Mouse (Mus musculus) limb, embryonic 14.5 days (tissue): ENCODE data around the gene Ube2u. TPM values are rescaled to one million over a fixed set of nuclear protein-coding genes. Genes with fewer than 3 reads are reported as not detected.

Source experiments
- ATAC-seq: fragments of 200-750 bp; cut with Nextera tagmentation; 2 replicates; pipeline ENCODE4 v1.8.0; 2017; ENCODE audit warnings: low read depth, moderate number of reproducible peaks, moderate TSS enrichment; ENCODE audit not compliant: low FRiP score
- DNase-seq: peaks from one replicate; pipeline ENCODE4 v3.0.0-alpha.2; 2015; ENCODE audit warnings: low spot score
- H3K27ac ChIP-seq: fragments of 300-500 bp; sonication (generic); replicated peaks from 2 replicates; pipeline ENCODE4 v1.5.1; 2014; ENCODE audit warnings: low read depth, mild to moderate bottlenecking, low read length, moderate library complexity, mixed read lengths
- H3K27me3 ChIP-seq: fragments of 300-500 bp; sonication (generic); 2 replicates; pipeline ENCODE4 v1.6.1; 2014; ENCODE audit warnings: low read length, mixed read lengths; ENCODE audit not compliant: control insufficient read depth, insufficient read depth
- H3K36me3 ChIP-seq: fragments of 300-500 bp; sonication (generic); 2 replicates; pipeline ENCODE4 v1.6.1; 2014; ENCODE audit warnings: mild to moderate bottlenecking, low read length, moderate library complexity, mixed read lengths; ENCODE audit not compliant: control insufficient read depth, insufficient read depth
- H3K4me1 ChIP-seq: fragments of 300-500 bp; sonication (generic); 2 replicates; pipeline ENCODE4 v1.6.1; 2014; ENCODE audit warnings: antibody characterized with exemption, low read length, mixed read lengths; ENCODE audit not compliant: control insufficient read depth, insufficient read depth
- H3K4me2 ChIP-seq: fragments of 300-500 bp; sonication (generic); replicated peaks from 2 replicates; pipeline ENCODE4 v1.6.1; 2014; ENCODE audit warnings: low read depth, mild to moderate bottlenecking, low read length, moderate library complexity; ENCODE audit not compliant: severe bottlenecking
- H3K4me3 ChIP-seq: fragments of 300-500 bp; sonication (generic); replicated peaks from 2 replicates; pipeline ENCODE4 v1.5.1; 2014; ENCODE audit warnings: low read length
- H3K9ac ChIP-seq: fragments of 300-500 bp; sonication (generic); 2 replicates; pipeline ENCODE4 v1.6.1; 2014; ENCODE audit warnings: mild to moderate bottlenecking, low read depth, low read length, moderate library complexity; ENCODE audit not compliant: severe bottlenecking
- H3K9me3 ChIP-seq: fragments of 300-500 bp; sonication (generic); 2 replicates; pipeline ENCODE4 v1.6.1; 2016; ENCODE audit warnings: low read length; ENCODE audit not compliant: control insufficient read depth
- POLR2A ChIP-seq: fragments of 200-500 bp; IDR thresholded peaks from 2 replicates; pipeline ENCODE4 v1.8.0; 2012; ENCODE audit warnings: inconsistent platforms, mild to moderate bottlenecking, moderate library complexity, borderline replicate concordance; ENCODE audit not compliant: insufficient read depth, insufficient read length; ENCODE audit errors: extremely low read depth
- WGBS: fragments of 180-500 bp; shearing (Covaris S2); extraction: QIAGEN DNeasy Blood & Tissue Kit; methylation state at CpG from one replicate; pipeline ENCODE4 v1.1.7; 2014; 5-methylcytosine and 5-hydroxymethylcytosine counted together
- polyA plus RNA-seq, 2 experiments: library from polyadenylated mRNA; depleted of rRNA in 1 of 2; stranded (reverse) in 1 of 2; unstranded in 1 of 2; fragments of >200 nt; fragmentation: Nextera tagmentation in 1 of 2; extraction: Ambion mirVana in 1 of 2; gene quantifications; 2 replicates each; pipeline versions ENCODE4 v1.2.1 to v1.2.3; 2012 to 2014

Gene Ube2u
- polyA plus RNA-seq, 2 experiments: 0.10 TPM; not detected in 1

- no peaks in the 10 kb centered on the region for H3K36me3 ChIP-seq
- H3K27me3 ChIP-seq: no peaks in the 10 kb centered on the region
- TF ChIP-seq POLR2A: 0 out of 2 replicates have a peak, but pooled peaks have one; percentile 23
- 1% methylated on average over 15 of the region's 15 CpGs for WGBS
- peak overlapping the region; percentile 53 for H3K4me2 ChIP-seq
- peak overlapping the region; percentile 74 for H3K27ac ChIP-seq
- H3K4me1 ChIP-seq: peaks cover 26% of the 10 kb centered on the region
- peak overlapping the region; percentile 26 for H3K4me3 ChIP-seq
- H3K9ac ChIP-seq: peak overlapping the region; percentile 32; the same call in 1 of the 2 replicates
- no peaks in the 10 kb centered on the region for H3K9me3 ChIP-seq
- DNase-seq: peak; percentile 87
- peak; percentile 91 for ATAC-seq
These were observed 48.9 kb downstream of the Ube2u start for GRCm38 (mm10) chr4:100527554-100528001.

GRCm38 (mm10) chr4:100533607-100534006 is 55.0 kb downstream of the Ube2u start:
- peaks cover 2% of the 10 kb centered on the region; the same call in 1 of the 2 replicates for H3K4me1 ChIP-seq
- no peaks in the 10 kb centered on the region for H3K9me3 ChIP-seq
- 66% methylated on average over 6 of the region's 6 CpGs for WGBS
- H3K4me3 ChIP-seq: no peak overlapping the region
- no peaks in the 10 kb centered on the region for H3K27me3 ChIP-seq
- DNase-seq: peak; percentile 49
- no peak for ATAC-seq
- no peaks in the 10 kb centered on the region for H3K36me3 ChIP-seq
- H3K27ac ChIP-seq: no peak overlapping the region
- no peak overlapping the region for H3K4me2 ChIP-seq
- no peak for TF ChIP-seq POLR2A
- no peak overlapping the region for H3K9ac ChIP-seq

- WGBS: 74% methylated on average over 3 of the region's 3 CpGs
- Histone ChIP-seq H3K27me3 (no peaks in the 10 kb centered on the region), H3K9me3 (no peaks in the 10 kb centered on the region), H3K36me3 (no peaks in the 10 kb centered on the region), H3K27ac (no peak overlapping the region), H3K4me2 (no peak overlapping the region), H3K9ac (no peak overlapping the region), H3K4me1 (no peaks in the 10 kb centered on the region), H3K4me3 (no peak overlapping the region)
- no peak for TF ChIP-seq POLR2A
- no peak for DNase-seq
- no peak for ATAC-seq
These were observed 56.3 kb downstream of the Ube2u start for GRCm38 (mm10) chr4:100534946-100535345.

GRCm38 (mm10) chr4:100537898-100538297 is 59.2 kb downstream of the Ube2u start:
- no peaks in the 10 kb centered on the region for H3K9me3 ChIP-seq
- ATAC-seq (no peak), DNase-seq (peak; percentile 79)
- H3K4me1 ChIP-seq: no peaks in the 10 kb centered on the region
- no peaks in the 10 kb centered on the region for H3K27me3 ChIP-seq
- TF ChIP-seq POLR2A: no peak
- 4% methylated on average over 3 of the region's 3 CpGs for WGBS
- no peak overlapping the region for H3K4me3 ChIP-seq
- no peaks in the 10 kb centered on the region for H3K36me3 ChIP-seq
- no peak overlapping the region for H3K9ac ChIP-seq
- H3K4me2 ChIP-seq: no peak overlapping the region
- H3K27ac ChIP-seq: no peak overlapping the region

- ATAC-seq (no peak), DNase-seq (no peak)
- Histone ChIP-seq H3K4me1 (no peaks in the 10 kb centered on the region), H3K27me3 (no peaks in the 10 kb centered on the region), H3K36me3 (no peaks in the 10 kb centered on the region), H3K9me3 (no peaks in the 10 kb centered on the region), H3K4me2 (no peak overlapping the region), H3K27ac (no peak overlapping the region), H3K4me3 (no peak overlapping the region), H3K9ac (no peak overlapping the region)
- TF ChIP-seq POLR2A: no peak
- 80% methylated on average over 3 of the region's 3 CpGs for WGBS
These were observed 60.8 kb downstream of the Ube2u start for GRCm38 (mm10) chr4:100539483-100539882.

- no peak overlapping the region for H3K4me2 ChIP-seq
- 55% methylated on average over 4 of the region's 4 CpGs for whole genome bisulfite sequencing
- no peak overlapping the region for H3K9ac ChIP-seq
- H3K27ac ChIP-seq: no peak overlapping the region
- H3K4me3 ChIP-seq: no peak overlapping the region
- ATAC-seq: no peak
- H3K9me3 ChIP-seq: no peaks in the 10 kb centered on the region
- H3K36me3 ChIP-seq: no peaks in the 10 kb centered on the region
- no peak for TF ChIP-seq POLR2A
- H3K27me3 ChIP-seq: no peaks in the 10 kb centered on the region
- H3K4me1 ChIP-seq: no peaks in the 10 kb centered on the region
- DNase-seq: no peak
These were observed 69.3 kb downstream of the Ube2u start for GRCm38 (mm10) chr4:100547905-100548304.
